Mouse (Mus musculus): Measurements from ENCODE around the gene B3glct. TPM values are rescaled to one million over a fixed set of nuclear protein-coding genes. Genes with fewer than 3 reads are reported as not detected.
A peak's percentile ranks its signal among the peaks of the same experiment; 100 is the strongest.

The B3glct gene
- total RNA-seq, 2 experiments from 2014 or later = 5.5 to 5.8 TPM

DNA sequence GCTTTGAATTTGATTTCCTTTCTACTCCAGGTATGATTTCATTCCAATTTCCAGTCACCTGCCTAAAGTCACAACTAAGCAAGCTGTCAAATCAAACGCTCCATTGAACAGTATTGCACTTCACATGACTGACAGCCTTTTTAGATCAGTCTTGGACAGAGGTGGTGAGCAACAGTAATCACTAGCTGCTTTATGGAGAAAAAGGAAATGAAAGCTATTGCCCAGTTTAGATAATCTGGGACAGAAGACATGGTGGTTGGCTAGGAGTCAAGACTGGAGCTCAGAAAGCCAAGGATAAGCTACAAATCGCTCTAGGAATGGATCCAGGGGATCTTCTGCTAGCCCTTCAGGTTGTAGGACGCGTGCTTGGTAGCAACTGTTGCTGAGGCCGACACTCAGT, 14.6 kb upstream of the B3glct start:
- no peak for DNase-seq

DNA sequence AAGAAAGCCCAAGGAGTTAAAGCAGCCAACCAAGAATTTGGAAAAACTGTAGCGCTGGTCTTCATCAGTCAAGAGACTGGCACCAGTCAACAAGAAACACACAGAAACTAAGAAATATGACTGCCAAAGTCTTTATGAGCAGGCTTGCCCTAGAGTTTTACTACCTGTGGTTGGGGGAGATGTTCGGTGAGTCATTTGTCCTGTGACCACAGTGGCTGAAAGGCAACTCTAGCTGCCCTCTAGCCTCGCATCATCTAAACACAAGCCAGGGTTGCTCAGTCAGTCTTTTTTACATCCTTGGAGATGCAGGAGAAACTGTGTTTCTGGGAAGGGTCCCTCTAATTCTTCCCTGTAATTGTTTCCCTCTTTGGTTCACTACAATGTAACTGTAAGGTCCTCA, 834 bp upstream of the B3glct start:
- no peak for DNase-seq

DNA sequence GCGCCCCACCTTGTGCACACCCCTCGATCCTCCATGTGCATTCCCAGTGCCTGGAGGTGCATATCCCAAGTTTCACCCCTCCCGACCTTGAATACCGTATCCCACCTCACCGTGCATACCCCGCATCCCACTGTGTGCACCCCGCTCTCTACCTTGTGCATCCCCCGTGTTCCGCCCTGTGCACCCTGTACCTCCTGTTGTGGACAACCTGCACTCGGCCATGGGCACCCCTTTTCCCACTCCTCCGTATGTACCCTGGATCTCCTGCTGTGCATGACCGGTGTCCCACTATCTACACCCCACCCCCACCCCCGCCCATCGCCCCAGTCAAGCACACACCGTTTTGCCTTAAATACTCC, 939 bp downstream of the B3glct start:
- DNase-seq = peak in 1 of 2 experiments; percentile 5

DNA sequence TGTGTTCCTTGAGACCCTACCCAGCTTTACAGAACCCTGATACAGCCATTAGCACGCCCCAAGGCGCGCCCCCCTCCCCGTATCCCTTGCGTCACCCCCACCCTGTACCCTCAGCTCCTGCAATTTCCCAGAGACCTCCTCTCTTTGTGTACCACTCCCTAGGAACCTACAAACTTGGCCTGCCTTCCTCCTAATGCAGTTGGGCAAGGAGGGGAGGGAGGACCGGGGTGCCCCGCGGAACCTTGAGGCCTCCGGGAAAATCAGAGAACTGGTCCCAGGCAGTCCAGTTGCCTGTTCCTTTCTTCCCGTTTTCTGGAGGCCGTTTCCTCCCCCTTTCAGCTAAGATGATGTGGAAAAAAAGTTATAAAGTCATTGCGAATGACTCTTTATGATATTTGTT, 1.3 kb downstream of the B3glct start:
- peak in 1 of 2 experiments; percentile 13 for DNase-seq

DNA sequence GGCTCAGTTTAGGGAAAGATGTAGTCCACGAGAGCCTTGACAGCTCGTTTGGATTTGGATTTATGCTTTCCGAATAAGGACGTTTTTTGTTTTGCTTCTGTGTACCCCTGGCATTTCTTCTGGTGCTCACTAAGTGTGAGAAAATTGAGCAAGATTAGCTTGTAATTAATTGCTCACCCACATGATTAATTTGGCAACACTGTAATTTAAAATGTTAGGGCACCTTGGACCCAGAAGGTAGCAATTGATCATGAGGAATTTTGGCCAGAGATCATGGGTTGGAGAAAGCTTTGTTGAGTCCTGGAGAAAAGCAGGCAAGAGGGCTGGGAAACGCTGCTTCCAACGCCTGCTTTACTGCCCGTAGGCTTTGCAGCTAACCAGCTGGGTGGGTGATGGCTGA, 1.9 kb downstream of the B3glct start:
- DNase-seq = no peak

DNA sequence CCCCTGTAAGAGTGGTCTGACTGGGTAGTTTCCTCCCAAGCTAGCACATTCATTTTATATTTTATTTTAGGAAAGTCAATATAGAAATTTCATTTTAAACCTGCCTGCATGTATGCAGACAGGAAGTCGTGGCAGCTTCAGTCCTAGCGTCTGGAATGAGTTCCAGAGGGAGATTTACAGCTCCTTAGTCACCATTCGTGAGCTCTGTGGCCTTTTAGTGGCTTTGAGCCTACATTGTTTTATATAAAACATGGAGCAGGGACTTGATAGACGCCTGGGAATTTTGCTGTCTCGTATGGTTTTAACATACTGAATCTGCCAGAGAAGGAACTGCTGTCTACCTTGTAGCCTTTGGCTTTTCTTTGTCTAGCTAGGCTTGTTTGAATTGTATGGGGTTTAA, 2.9 kb downstream of the B3glct start:
- DNase-seq = no peak

DNA sequence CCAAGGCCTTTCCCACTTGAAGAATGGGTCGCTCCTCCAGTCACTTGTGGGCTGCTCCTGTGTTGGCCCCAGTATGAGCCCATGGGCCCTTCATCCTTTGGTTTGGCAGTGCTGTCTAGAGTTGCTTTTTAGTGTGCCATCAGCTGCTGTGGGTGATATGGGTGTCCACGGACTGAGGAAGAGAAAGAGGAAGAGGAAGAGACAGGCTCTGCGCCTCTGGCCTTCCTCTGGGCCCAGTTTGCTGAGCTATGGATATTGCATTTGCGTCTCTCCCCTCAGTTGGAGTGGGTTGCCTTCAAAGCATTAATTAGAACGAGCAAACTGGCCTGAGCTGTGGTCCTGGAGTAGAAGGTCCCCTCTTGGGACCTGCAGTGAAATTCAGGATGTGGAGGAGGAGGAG, 11.8 kb downstream of the B3glct start:
- peak in 1 of 2 experiments; percentile 9 for DNase-seq

DNA sequence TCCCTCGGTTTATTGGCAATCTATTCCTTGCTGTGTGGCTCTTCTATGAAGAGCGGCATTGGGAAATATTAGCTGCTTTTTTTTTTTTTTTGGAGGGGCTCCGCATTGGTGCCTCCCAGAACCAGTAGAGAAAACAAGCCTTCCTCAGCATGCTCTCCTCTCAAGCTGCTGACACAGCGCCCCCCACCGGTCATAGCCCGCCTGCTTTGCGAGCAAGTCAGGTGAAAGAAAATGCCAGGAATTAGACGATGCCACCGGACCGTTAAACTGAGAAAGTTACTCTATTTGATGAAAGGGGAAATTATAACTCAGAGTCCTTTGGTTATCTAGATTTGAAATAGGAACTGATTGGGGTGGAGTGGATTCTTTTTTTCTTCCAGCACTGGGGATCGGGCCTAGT, 14.5 kb downstream of the B3glct start:
- no peak for DNase-seq

DNA sequence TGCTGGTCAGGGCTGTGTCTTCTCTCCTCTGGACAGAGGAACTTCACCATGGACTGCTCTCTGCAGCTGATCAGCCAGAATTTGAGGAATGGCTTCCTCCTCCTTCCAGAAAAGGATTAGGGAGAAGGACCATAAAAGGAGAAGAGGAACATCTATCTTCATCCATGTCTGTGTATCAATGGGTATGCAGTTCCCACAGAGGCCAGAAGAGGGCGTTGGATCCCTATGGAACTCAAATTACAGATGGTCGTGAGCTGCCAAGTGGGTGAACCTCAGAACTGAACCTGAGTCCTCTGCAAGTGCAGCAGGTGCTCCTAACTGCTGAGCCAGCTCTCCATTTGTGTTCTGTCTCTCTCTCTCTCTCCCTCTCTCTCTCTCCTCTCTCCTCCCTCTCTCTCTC, 15.2 kb downstream of the B3glct start:
- no peak for DNase-seq

DNA sequence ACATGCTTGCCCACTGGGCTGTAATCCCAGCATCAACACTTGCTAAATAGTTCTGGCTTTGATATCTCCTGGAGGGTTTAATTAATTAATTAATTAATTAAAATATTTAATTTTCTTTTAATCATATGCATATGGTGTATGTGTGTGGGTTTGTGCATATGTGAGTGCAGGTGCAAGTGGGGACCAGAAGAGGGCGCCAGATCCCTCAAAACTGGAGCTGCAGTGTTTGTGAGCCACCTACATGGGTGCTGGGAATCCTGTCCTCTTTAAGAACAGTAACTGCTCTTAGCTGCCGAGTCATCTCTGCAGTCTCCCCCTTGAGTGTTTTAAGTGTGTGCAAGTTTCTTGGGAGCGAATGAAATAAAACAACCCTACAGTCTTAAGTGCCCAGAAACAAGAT, 15.9 kb downstream of the B3glct start:
- no peak for DNase-seq

DNA sequence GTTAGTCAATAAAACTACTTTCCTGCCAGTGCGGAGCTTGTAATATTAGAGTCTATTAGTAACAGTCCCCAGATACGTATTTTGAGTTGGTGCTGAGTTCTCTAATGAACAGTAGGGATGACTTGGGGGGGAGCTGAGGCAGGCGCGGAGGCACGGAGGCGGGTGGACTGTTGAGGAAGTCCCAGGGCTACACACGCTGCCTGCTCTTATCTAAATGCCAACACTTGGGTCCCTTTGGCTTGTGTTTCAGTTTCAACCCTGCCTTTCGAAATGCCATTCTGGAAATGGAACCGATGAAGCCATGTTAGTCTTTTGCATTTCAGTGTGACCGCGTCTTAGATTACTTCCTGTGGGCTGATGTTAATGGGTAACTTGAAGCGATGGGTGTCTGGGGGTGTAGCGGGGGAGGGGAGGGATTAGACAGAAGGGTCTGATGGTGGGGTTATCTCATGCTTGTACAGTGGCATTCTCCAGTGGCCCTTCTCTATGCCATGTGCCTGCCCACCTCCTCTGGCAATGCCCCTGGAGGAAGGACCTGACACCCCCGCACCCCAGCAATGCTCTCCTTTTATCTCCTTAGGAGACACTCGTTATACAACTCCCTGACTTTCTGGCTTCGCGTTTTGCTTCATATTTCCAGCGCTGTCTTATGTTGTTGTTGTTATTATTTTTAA, 17.2 kb downstream of the B3glct start:
- no peak for DNase-seq

DNA sequence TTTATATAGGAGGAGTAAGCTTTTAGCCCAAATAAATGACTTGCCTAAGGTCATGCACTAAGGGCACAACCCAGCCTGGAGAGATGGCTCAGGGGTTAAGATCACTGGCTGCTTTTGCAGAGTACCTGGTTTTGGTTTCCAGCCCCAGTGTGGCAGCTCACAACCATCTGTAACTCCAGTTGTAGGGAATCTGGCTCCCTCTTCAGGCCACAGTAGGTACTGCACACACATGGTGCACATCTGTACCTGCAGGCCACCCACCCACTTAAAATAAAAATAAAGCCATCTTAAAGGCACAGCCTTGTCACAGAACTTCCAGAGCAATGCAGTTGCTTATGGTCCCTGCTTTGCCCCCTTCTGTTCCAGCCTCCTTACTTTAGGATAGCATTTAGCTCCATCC, 24.7 kb downstream of the B3glct start:
- no peak for DNase-seq

DNA sequence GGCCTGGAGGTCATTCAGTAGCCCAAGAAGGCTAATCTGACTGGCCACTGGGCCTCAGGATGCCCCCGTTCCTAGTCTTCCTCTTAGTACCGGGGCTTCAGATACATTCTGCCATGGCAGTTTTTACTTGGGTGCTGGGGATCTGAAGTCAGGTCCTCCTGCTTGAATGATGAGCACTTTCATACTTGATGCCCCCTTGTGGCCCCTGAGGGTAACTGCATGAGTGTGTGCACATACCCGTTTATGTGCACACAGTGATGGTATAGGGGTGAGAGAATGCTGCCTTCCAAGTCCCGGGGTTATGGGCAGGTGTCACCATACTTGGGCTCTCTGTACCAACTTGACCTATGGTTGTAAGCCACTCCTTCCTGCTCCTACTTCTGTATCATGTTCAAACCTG, 33.5 kb downstream of the B3glct start:
- no peak for DNase-seq

DNA sequence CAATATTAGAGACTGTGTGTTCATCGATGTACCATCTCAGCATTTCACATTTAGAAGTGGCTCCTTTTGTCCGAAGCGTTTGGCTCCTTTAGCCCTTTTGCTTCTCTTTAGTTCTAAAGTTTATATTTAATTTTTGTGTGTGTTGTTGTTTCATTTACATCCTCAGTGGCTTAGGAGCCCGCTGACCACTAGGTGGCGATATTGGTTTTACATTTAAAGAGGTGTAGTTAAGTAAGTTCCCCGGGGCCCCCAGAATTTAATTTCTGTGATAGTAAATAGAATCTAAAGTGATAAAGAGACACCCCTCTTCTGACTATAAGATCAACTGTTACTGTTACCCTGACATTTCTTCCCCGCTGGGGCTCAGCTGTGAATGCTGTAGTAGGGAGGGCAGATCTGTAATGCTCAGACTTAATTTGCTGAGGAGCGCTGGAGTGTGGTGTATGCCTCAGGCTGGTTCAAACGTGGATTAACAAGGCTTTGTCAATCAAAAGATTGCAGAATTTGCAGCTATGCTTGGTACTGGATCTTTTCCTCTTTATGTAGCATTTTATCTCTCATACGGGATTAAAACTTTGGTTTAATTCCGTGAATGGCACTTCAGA, 35.2 kb downstream of the B3glct start:
- DNase-seq = peak; percentile 10 to 66

DNA sequence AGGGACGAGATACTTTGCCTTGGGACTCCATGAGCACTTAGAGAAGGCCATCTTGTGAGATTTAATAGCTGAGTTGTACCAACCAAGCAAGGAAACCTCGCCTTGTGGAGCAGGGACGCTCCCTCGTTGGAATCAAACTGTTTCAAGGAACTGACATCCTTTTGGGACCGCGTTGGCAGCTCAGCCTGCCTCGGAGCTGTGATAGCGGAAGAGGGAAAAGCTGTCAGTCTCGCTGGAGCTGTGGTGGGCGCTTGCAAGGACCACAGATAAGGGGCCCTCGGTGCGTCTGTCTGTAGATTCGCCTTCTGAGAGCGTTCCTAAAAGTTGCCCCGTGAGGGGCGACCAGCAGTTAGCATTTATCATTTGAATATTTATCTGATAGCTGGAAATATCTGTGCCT, 35.8 kb downstream of the B3glct start:
- DNase-seq = no peak

DNA sequence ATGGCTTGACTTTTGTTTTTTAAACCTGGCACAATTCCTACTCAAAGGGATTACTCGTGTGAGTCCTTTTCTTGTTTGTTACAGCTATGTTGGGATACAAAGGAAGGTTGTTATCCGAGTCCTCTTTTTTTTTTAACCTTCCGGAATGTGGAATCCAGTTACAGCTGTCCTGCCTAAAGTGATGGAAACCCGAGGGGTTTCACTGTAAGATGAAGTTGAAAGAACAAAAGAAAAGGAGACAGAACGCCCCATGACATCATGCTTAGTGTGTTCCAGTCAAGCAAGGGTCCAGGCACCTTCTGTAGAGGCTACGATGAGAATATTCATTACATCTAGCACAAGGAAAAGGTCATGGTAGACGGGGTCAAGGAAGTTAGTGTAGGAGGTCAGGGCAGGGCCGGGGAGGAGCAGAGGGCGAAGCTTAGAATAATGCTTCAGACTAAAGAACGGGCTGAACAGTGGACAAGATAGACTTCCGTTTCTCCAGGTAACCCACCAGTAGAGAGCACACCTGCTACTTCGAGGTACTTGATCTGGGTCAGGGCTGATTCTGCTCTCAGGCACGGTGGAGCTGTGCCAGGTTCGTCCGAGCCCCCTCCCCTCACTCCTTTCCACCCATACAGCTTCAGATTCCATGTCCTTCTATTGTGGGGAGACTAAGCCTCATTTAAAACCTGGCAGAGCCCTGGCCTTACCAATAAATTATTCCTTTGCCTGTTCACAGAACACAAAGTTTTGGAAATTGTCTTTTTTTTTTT, 37.7 kb downstream of the B3glct start:
- no peak for DNase-seq

DNA sequence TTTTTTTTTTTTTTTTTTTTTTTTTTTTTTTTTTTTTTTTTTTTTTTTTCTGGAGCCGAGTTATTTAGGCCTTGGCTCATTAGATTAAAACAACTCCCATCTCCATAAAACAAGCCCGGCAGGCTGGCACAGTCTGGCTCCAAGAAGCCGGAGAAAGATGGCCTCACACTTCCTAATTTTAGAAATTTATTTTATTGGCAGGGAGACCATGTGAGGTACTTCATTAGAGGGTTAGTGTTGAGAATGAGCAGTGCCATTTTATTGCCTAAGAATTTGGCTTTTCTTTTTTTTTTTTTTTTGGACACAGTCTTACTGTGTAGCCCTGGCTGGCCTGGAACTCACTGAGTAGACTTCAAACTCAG, 38.3 kb downstream of the B3glct start:
- DNase-seq = no peak

DNA sequence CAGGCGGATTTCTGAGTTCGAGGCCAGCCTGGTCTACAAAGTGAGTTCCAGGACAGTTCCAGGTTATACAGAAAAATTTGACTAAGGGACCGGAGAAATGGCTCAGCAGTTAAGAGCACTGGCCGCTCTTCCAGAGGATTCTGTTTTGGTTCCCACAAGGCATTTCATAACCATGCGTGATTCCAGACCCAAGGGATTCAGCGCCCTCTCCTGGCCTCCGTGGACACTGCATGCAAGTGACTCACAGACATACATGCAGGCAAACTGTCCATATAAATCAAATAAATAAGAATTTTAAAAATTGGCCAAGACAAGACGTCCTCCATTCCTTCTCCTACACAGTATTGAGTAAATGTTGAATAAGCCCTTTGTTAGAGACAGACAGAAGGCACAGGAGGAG, 53.7 kb downstream of the B3glct start:
- DNase-seq = no peak

DNA sequence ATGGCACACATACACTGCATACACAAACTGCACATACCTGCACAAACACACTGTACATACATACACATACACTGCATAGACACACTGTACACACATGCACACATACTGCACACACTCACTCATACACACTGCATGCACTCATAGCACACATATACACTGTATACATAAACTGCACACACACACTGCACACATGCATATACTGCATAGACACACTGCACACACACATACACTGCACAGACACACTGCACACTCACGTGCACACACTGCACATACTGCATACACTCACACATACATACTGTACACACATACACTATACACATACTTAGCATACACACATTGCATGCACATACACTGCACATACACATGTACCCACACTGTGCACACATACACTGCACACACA, 59.2 kb downstream of the B3glct start:
- no peak for DNase-seq

DNA sequence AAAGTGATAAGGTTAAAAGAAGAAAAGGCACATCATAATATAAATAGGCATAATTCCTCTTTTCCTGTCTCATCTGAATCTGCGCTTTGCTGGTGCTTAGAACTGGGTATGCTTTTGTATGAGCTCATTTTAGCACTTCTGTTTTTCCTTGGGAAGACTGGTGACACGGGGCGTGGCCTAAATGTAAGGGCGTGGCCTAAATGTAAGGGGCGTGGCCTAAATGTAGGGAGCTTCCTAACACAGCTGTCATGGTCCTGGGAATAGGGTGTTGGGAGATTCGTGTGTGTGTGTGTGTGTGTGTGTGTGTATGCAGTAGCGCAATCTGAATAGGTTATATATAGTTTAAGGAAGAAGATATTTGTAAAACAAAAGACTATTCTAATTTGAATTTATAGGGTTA, 62.1 kb downstream of the B3glct start:
- no peak for DNase-seq

DNA sequence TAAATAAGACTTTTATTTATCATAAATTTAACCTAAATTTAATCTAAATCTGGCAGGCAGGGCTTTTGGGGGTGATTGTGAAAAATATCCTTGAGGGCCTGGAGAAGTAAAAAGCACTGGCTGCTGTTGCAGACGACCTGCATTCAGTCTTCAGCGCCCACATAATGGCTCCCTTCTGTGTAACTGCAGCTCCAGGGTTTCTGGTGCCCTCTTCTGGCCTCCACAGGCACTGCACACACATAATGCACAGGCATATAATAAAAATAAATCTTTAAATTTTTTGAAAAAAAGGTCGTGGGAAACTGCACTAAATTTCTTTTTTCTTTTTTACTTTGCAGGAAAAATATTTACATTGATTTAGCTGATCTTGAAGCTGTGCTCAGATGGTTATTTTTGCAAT, 62.7 kb downstream of the B3glct start:
- DNase-seq = no peak

DNA sequence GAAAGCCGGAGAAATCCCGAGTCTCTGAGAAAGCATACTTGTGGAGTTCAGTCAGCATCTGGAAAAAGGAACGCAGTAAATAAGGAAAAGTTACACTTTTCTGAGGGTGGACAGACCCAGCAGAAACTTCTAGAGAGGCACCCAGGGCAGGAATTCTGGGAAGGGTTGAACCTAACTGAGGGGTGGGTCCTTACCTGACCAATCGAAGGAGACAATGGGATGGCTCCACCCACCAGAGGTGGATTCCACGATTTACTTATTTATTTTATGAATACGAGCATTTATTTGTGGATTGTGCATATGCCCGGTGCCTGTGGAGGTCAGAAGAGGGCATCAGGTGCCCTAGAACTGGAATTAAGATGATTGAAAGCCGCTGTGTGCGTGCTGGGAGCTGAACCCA, 64.3 kb downstream of the B3glct start:
- no peak for DNase-seq

DNA sequence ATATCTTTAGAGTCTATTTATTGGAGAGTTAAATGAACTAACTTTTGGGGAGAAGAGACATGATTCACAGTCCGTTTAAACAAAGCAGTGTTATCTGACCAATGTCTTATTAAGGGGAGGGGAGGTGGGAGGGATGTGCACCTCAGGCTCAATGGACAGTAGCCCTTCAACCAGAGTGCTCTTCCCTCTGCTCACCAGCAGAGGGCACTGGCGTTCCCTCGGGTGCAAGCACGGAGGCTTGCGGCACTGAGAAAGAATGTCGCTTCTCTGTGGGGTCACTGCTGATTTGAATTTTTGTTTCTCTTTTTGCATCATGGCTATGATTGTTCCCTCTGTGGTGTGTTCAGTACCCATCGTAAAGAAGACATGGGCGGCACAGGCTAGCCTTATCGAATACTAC, 67.0 kb downstream of the B3glct start:
- DNase-seq = no peak
